Mouse (Mus musculus) lung, embryonic 15.5 days (tissue): ENCODE results near the gene Pgpep1. TPM values are rescaled to one million over a fixed set of nuclear protein-coding genes. Genes with fewer than 3 reads are reported as not detected.
A peak's percentile ranks its signal among the peaks of the same experiment; 100 is the strongest.

Experiments
- ATAC-seq: fragments of 200-750 bp; cut with Nextera tagmentation; 2 replicates; pipeline ENCODE4 v1.8.0; 2017; ENCODE audit warnings: moderate number of reproducible peaks, borderline replicate concordance; ENCODE audit not compliant: low FRiP score, low TSS enrichment; ENCODE audit errors: extremely low read depth
- H3K27ac ChIP-seq: fragments of 300-500 bp; sonication (generic); 2 replicates; pipeline ENCODE4 v1.5.1; 2015; ENCODE audit warnings: moderate library complexity, mild to moderate bottlenecking, inconsistent platforms
- H3K27me3 ChIP-seq: fragments of 300-500 bp; sonication (generic); 2 replicates; pipeline ENCODE4 v1.6.1; 2015; ENCODE audit warnings: inconsistent platforms
- H3K36me3 ChIP-seq: fragments of 300-500 bp; sonication (generic); 2 replicates; pipeline ENCODE4 v1.6.1; 2015; ENCODE audit warnings: inconsistent platforms
- H3K4me1 ChIP-seq: fragments of 300-500 bp; sonication (generic); 2 replicates; pipeline ENCODE4 v1.6.1; 2015; ENCODE audit warnings: inconsistent platforms
- H3K4me2 ChIP-seq: fragments of 300-500 bp; sonication (generic); 2 replicates; pipeline ENCODE4 v1.6.1; 2015; ENCODE audit warnings: inconsistent platforms, mild to moderate bottlenecking, moderate library complexity
- H3K4me3 ChIP-seq: fragments of 300-500 bp; sonication (generic); 2 replicates; pipeline ENCODE4 v1.5.1; 2015; ENCODE audit warnings: mild to moderate bottlenecking, inconsistent platforms
- H3K9ac ChIP-seq: fragments of 300-500 bp; sonication (generic); 2 replicates; pipeline ENCODE4 v1.6.1; 2015; ENCODE audit warnings: inconsistent platforms
- H3K9me3 ChIP-seq: fragments of 300-500 bp; sonication (generic); 2 replicates; pipeline ENCODE4 v1.6.1; 2016; ENCODE audit warnings: inconsistent platforms
- WGBS: fragments of 180-500 bp; shearing (Covaris S2); methylation state at CpG from one replicate; pipeline ENCODE4 v1.1.7; 2015; 5-methylcytosine and 5-hydroxymethylcytosine counted together
- polyA plus RNA-seq: library from polyadenylated mRNA; unstranded; fragments of >200 nt; fragmentation: Nextera tagmentation; extraction: Ambion mirVana; gene quantifications from 2 replicates; pipeline ENCODE4 v1.2.1, GENCODE M21; 2015

Pgpep1 gene
- polyA plus RNA-seq, 1 experiment from 2014 or later, result 47.7 TPM

DNA sequence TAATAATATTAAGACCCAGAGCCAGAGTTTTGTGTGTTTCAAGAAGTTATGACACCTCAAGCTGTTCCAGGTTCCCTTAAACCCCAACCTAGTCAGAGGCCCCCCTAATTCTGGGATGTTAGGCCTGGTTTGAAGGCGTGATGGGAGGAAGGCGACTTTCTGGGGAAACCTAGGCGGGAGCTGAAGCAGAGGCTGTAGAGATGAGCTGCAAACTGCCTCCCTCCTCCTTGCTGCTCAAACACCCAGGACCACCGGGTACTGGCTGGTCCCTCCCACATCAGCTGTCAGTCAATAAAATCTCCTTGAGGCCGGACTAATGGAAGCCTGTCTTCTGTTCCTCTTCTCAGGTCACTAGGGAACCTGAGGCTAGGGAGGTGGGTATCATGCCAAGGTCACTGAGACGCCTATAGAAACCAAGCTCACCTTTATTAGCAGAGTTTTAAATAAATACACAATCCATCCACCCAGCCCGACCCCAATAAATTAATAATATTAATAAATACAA lies 31.1 kb downstream of the Pgpep1 start:
- 51% methylated on average over 7 of the region's 7 CpGs for WGBS
- Histone ChIP-seq H3K4me1 (peaks cover 35% of the 10 kb centered on the region), H3K27ac (peak overlapping the region; percentile 25; the same call in 1 of the 2 replicates), H3K4me2 (peak overlapping the region; percentile 81), H3K36me3 (no peaks in the 10 kb centered on the region), H3K9ac (peak overlapping the region; percentile 34; the same call in 1 of the 2 replicates), H3K9me3 (no peaks in the 10 kb centered on the region), H3K4me3 (peak overlapping the region; percentile 49; the same call in 1 of the 2 replicates), H3K27me3 (0 out of 2 replicates have a peak, but pooled peaks cover 3% of the 10 kb centered on the region)
- no peak for ATAC-seq

DNA sequence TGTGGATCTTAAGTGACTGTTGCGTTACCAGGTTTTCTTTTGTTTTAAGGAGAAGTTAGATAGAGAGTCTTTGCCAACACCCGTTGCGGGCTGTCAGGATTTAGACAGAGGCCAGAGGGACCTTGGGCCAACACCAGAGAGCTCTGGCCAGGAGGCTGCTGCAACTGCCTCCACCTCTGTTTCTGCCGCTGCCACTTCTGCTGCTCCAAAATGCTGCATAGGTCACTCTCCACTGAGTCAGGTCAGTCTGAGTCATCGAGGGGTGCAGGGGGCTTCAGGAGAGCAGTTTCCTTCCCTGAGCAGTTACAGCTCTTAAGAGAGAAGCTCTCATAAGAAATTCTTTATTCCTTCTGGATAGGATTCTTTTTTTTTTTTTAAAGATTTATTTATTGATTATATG lies 33.1 kb downstream of the Pgpep1 start:
- H3K27me3 ChIP-seq, result peaks cover 9% of the 10 kb centered on the region; the same call in 1 of the 2 replicates
- H3K27ac ChIP-seq, result no peak overlapping the region
- H3K9me3 ChIP-seq, result no peaks in the 10 kb centered on the region
- no peak overlapping the region for H3K4me3 ChIP-seq
- ATAC-seq, result no peak
- 87% methylated on average over 5 of the region's 5 CpGs for WGBS
- H3K9ac ChIP-seq, result no peak overlapping the region
- peaks cover 28% of the 10 kb centered on the region for H3K4me1 ChIP-seq
- H3K4me2 ChIP-seq, result no peak overlapping the region
- H3K36me3 ChIP-seq, result no peaks in the 10 kb centered on the region

DNA sequence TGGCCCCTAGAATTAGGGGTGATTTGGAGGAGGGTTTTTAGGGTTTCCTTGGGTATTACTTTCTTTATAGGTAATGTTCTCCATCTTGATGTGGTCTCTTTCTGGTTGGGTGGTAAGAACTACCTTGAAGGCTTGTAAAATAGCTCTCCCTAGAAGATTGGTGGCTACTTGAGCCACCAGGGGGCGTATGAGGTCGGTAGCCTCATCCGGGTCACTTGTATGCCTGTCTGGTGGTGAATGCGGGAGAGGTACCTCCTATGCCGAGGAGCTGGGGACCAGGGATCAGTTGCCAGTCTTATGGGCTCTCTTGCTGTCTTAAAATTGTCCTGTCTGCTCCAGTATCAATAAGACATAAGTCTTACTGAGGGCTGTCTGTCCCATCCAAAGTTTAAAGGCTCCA lies 35.1 kb downstream of the Pgpep1 start:
- no peaks in the 10 kb centered on the region for H3K36me3 ChIP-seq
- H3K4me3 ChIP-seq, result no peak overlapping the region
- H3K9ac ChIP-seq, result no peak overlapping the region
- peaks cover 19% of the 10 kb centered on the region; the same call in 1 of the 2 replicates for H3K27me3 ChIP-seq
- ATAC-seq, result no peak
- WGBS, result 10% methylated on average over 5 of the region's 5 CpGs
- no peaks in the 10 kb centered on the region for H3K9me3 ChIP-seq
- no peak overlapping the region for H3K27ac ChIP-seq
- peaks cover 9% of the 10 kb centered on the region for H3K4me1 ChIP-seq
- H3K4me2 ChIP-seq, result no peak overlapping the region

DNA sequence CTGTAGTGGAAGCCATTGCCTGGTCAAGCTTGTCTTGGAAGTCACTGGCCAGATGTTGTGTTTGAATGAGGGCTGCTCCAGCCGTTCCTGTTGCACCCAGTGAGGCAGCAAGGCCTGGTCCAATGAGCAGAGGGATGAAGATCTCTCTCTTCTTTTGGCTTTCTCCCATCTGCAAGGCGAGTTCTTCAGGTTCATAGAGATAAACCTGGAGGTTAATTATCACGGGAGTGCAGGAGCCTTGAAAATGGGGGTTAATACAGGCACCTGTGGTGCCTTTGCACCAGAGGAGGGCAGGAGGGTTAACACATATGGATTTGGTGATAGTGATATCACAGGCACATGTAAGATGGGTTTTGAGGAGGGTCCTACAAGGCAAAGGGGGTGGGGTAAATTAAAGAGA lies 38.0 kb downstream of the Pgpep1 start:
- Histone ChIP-seq H3K4me1 (no peaks in the 10 kb centered on the region; the same call in 1 of the 2 replicates), H3K9me3 (no peaks in the 10 kb centered on the region), H3K9ac (no peak overlapping the region), H3K27me3 (peaks cover 23% of the 10 kb centered on the region; the same call in 1 of the 2 replicates), H3K4me3 (no peak overlapping the region), H3K36me3 (no peaks in the 10 kb centered on the region), H3K27ac (no peak overlapping the region), H3K4me2 (no peak overlapping the region)
- WGBS, result 50% methylated on average over 3 of the region's 3 CpGs
- no peak for ATAC-seq

DNA sequence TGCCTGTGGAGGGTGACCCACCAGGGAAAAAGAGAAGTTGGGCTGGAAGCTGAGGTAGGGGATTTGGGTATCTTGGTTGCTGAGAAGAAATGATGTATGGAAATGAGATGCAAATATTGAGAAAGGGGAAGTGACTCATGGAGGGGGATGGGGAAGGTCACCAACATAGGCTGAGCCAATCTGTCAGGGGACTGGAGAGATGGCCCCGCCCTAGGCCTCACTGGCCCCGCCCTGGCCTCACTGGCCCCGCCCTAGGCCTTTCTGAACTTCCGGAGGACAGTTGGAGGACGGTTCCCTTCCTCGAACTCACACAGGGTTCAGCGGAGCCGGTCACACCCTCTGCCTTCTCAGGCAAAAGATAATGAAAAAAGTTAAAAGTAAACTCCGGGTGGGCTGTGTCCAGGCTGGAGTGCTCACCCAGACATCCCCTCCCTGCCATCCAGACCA lies 41.3 kb downstream of the Pgpep1 start:
- H3K4me2 ChIP-seq, result no peak overlapping the region
- ATAC-seq, result peak; percentile 59; the same call in 1 of the 2 replicates
- peaks cover 23% of the 10 kb centered on the region; the same call in 1 of the 2 replicates for H3K27me3 ChIP-seq
- no peaks in the 10 kb centered on the region for H3K36me3 ChIP-seq
- WGBS, result 27% methylated on average over 9 of the region's 9 CpGs
- no peak overlapping the region for H3K27ac ChIP-seq
- no peak overlapping the region for H3K9ac ChIP-seq
- H3K9me3 ChIP-seq, result no peaks in the 10 kb centered on the region
- no peak overlapping the region for H3K4me3 ChIP-seq
- no peaks in the 10 kb centered on the region; the same call in none of the 2 replicates for H3K4me1 ChIP-seq

DNA sequence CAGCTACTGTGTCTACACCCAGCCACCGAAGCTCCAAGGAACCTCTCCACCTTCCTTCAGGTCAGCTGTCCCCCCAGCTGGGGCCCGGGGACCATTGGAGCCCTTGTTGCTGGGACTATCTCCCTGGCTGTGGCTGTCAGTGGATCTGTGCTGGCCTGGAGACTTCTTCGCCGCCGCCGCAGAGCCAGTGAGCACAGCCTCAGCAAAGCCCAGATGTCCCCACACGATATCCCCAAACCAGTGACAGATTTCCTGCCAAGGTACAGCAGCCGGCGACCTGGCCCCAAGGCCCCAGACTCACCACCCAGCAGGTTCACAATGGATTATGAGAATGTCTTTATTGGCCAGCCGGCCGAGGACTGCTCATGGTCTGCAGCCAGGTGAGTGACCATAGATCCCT lies 42.2 kb downstream of the Pgpep1 start:
- Histone ChIP-seq H3K36me3 (no peaks in the 10 kb centered on the region), H3K4me2 (no peak overlapping the region), H3K27ac (no peak overlapping the region), H3K4me1 (no peaks in the 10 kb centered on the region; the same call in none of the 2 replicates), H3K4me3 (no peak overlapping the region), H3K9me3 (no peaks in the 10 kb centered on the region), H3K9ac (no peak overlapping the region), H3K27me3 (peaks cover 23% of the 10 kb centered on the region; the same call in 1 of the 2 replicates)
- WGBS, result 74% methylated on average over 11 of the region's 11 CpGs
- ATAC-seq, result no peak

DNA sequence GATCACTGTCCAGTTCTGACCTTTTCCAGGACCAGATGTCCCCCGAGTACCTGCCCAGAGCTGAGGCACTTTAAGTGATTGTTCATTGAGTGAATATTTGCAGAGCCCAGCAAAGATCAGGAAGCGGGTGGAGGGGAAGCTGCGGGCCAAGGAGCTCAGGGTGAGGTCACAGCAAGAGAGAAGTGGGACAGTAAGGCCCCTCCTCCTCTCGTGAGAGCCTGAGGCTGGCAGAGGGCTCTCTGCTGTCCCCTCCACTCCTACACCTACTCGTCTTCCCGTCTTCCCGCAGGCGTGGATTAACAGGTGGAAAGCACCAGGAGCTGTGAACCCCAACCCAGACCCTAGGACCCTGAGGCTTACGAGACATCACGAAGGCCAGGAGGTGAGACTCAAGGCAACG lies 43.5 kb downstream of the Pgpep1 start:
- H3K36me3 ChIP-seq, result no peaks in the 10 kb centered on the region
- no peak overlapping the region for H3K4me2 ChIP-seq
- peaks cover 2% of the 10 kb centered on the region for H3K4me1 ChIP-seq
- H3K9me3 ChIP-seq, result no peaks in the 10 kb centered on the region
- H3K27ac ChIP-seq, result no peak overlapping the region
- H3K4me3 ChIP-seq, result no peak overlapping the region
- H3K9ac ChIP-seq, result no peak overlapping the region
- WGBS, result 42% methylated on average over 11 of the region's 11 CpGs
- ATAC-seq, result no peak
- peaks cover 13% of the 10 kb centered on the region; the same call in 1 of the 2 replicates for H3K27me3 ChIP-seq

DNA sequence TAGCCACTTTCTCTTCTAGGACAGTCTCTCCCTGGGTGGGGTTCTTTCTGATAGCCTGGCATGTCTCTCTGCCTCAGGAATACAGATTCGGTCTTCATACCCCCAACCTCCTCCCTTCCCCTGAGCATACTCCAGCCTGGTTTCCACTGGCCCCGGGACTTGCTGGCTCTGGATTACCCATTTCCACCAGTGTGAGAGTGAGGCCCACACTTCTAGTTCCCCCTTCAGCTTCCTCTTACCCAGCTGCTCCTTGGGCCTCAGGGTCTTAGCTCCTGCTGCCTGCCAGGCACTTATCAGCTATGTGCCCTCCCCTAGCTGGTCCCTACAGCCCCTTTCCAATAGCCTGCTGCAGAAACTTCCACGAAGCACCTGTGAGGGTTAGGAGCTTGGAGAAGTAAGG lies 44.3 kb downstream of the Pgpep1 start, which contains the start of gene Lrrc25:
Gene Lrrc25 (plus strand): TSS at position 262 of the 400 bp plus-strand sequence.
- no peak within 1 kb of the TSS for H3K4me2 ChIP-seq
- H3K4me1 ChIP-seq, result peaks cover 9% of the 10 kb centered on the region
- no peak within 1 kb of the TSS for H3K4me3 ChIP-seq
- no peak within 1 kb of the TSS for H3K27ac ChIP-seq
- H3K9ac ChIP-seq, result no peak within 1 kb of the TSS
- peaks cover 5% of the 10 kb centered on the region; the same call in 1 of the 2 replicates for H3K27me3 ChIP-seq
- H3K36me3 ChIP-seq, result no peaks in the 10 kb centered on the region
- no peak for ATAC-seq
- H3K9me3 ChIP-seq, result no peaks in the 10 kb centered on the region
- WGBS, result 68% methylated on average over 3 of the region's 3 CpGs

DNA sequence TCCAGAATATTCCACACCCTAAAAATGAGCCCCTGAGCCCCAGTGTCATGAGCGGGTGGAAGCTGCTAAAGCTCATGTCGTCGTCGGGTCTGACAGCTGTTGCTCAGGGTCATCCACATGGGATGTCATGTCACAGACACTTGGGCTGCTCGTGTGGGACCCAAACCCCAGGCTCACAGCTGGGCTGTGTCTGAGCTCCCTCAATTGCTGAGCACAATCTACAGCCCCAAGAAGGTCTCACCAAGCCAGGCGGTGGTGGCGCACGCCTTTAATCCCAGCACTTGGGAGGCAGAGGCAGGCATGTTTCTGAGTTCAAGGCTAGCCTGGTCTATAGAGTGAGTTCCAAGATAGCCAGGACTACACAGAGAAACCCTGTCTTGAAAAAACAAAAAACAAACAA lies 44.9 kb downstream of the Pgpep1 start:
- H3K9ac ChIP-seq, result no peak overlapping the region
- no peak overlapping the region for H3K4me2 ChIP-seq
- H3K27me3 ChIP-seq, result 0 out of 2 replicates have a peak, but pooled peaks cover 4% of the 10 kb centered on the region
- WGBS, result 73% methylated on average over 8 of the region's 8 CpGs
- H3K4me3 ChIP-seq, result no peak overlapping the region
- peaks cover 16% of the 10 kb centered on the region for H3K4me1 ChIP-seq
- no peaks in the 10 kb centered on the region for H3K9me3 ChIP-seq
- no peak for ATAC-seq
- no peak overlapping the region for H3K27ac ChIP-seq
- no peaks in the 10 kb centered on the region for H3K36me3 ChIP-seq

DNA sequence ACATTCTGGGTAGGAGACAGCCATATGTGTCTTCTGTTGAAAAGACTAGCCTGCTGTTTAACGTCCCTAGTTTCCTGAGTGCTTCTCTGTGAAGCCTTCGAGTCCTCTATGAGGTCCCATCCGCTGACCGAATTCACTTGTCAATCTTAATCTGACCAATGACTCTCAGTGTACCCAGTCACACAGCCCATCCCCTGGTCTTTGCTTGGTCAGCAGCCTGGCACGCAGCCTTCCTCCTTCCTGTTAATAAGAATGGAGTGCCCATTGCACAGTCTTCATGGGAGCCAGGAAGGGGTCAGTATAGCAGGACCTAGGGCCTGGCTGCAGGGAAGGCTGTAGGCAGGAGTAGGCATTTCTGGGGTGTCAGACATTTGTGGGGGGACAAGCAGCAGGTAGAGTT lies 45.7 kb downstream of the Pgpep1 start:
- no peaks in the 10 kb centered on the region for H3K36me3 ChIP-seq
- no peak for ATAC-seq
- no peak overlapping the region for H3K4me3 ChIP-seq
- no peaks in the 10 kb centered on the region for H3K9me3 ChIP-seq
- no peak overlapping the region for H3K9ac ChIP-seq
- H3K4me1 ChIP-seq, result peaks cover 18% of the 10 kb centered on the region
- 68% methylated on average over 5 of the region's 5 CpGs for WGBS
- 0 out of 2 replicates have a peak, but pooled peaks cover under 1% of the 10 kb centered on the region for H3K27me3 ChIP-seq
- H3K27ac ChIP-seq, result no peak overlapping the region
- no peak overlapping the region for H3K4me2 ChIP-seq

DNA sequence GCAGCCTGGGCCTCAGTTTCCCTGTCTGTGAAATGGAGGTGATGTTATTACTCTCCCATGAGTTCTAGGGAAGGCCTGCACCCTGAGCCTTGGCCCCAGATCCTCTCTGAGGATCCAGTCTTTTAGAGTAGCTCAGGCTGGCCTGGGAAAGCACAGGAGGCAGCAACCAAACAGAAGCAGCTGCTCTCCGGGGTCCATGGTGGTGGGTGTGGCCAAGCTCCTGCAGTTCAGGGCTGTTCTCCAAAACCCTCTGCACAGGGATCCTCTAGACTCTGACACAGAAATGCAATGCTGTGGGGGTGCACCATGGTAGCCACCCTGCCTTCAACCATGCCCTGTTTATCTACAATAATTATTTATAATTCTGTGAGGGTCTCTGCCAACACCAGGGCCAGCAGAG lies 46.4 kb downstream of the Pgpep1 start:
- Histone ChIP-seq H3K9me3 (no peaks in the 10 kb centered on the region), H3K4me3 (no peak overlapping the region), H3K9ac (no peak overlapping the region), H3K27ac (no peak overlapping the region), H3K4me1 (peaks cover 24% of the 10 kb centered on the region), H3K36me3 (no peaks in the 10 kb centered on the region), H3K27me3 (no peaks in the 10 kb centered on the region), H3K4me2 (no peak overlapping the region)
- ATAC-seq, result no peak
- WGBS, result 5% methylated on average over 1 of the region's 1 CpGs

DNA sequence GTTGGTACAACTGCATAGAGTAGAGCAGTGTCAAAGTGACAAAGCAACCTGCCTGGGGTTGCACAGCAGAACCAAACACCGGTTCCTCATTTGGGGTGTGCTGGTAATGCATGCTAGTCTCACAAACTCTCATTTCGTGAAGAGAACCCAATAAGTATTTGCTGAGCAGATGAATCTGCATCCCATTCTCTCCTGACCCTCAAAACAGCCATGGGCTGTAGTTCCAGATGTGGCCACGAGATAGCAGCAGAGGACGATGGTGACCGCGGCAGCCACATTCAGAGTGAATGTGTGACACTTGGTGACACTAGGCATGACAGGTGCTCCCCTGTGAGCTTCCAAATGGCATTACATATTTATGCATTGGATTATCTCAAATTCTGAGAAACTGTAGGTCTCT lies 48.3 kb downstream of the Pgpep1 start:
- H3K4me3 ChIP-seq, result peak overlapping the region; percentile 79
- 0% methylated on average over 6 of the region's 6 CpGs for WGBS
- peaks cover 42% of the 10 kb centered on the region for H3K4me1 ChIP-seq
- no peaks in the 10 kb centered on the region for H3K9me3 ChIP-seq
- peak overlapping the region; percentile 95 for H3K4me2 ChIP-seq
- H3K36me3 ChIP-seq, result no peaks in the 10 kb centered on the region
- H3K9ac ChIP-seq, result peak overlapping the region; percentile 62; the same call in 1 of the 2 replicates
- no peak for ATAC-seq
- H3K27me3 ChIP-seq, result no peaks in the 10 kb centered on the region
- H3K27ac ChIP-seq, result peak overlapping the region; percentile 100
